Mouse (Mus musculus) thymus, postnatal 0 days (tissue): ENCODE results near the gene Ccdc32. TPM values are rescaled to one million over a fixed set of nuclear protein-coding genes. Genes with fewer than 3 reads are reported as not detected.
"Not testable (repeated sequence)": the region's sequence is repeated elsewhere in the genome, so short reads cannot be mapped to it uniquely, and the experiment has no call there.

ENCODE experiments used
- DNase-seq: peaks from one replicate; pipeline ENCODE4 v3.0.0-alpha.2; 2015; ENCODE audit warnings: low spot score
- polyA plus RNA-seq: library from polyadenylated mRNA; unstranded; fragments of >200 nt; fragmentation: Nextera tagmentation; extraction: Ambion mirVana; gene quantifications from 2 replicates; pipeline ENCODE4 v1.2.1, GENCODE M21; 2015

Gene Ccdc32
- 20.5 and 21.3 TPM in 2 replicates for polyA plus RNA-seq

DNA sequence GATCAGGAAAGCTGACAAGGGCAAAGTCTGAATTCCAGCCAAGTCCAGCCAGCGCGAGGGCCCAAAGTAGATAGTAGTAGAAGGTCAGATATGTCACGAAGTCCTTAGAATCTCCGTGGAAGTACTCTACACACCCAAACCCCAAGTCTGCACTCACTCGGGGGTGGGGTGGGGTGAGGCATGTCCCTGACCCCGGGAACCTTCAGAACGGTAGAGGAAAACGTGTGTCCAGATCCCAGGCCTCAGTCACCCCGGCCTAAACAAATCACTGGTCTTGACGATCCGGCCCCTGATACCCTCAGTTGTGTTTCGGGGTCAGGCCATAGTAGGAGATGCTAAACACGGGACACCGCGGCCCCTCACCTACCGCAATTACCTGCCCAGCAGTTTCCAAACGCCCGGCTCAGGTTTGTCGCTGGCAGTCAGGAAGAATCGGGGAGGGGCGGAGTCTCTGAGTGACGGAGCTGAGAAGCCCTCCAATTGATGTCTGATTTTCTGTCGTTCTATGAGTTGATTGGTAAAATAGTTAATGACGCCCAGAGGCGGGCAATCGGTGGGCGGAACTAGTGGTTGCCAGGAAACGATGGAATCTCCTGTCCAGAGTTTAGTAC lies at the start of gene Ccdc32:
TSS of gene Ccdc32 (minus strand) at position 453 of the 611 bp plus-strand sequence.
- peak; percentile 91 for DNase-seq

- DNase-seq: no peak
Measured at GRCm38 (mm10) chr2:119072397-119072796, 43.2 kb upstream of the Ccdc32 start.

DNA sequence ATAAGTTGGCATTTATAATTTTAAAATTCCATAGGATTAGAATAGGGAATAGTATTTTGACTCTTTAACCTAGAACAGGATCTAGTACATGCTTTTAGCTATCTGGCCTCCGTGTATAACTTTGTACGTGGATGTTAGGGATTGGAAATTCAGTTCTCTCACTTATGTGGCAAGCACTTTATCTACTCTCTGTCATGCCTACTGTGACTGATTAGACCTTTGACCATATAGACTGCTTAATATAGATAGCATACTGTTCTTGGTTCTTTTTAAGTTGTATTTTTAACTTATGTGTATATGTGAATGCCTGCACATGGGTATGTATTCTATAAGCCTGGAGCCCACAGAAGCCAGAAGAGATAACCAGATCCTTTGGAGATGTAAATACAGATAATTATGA lies 30.9 kb upstream of the Ccdc32 start:
- DNase-seq: no peak

DNA sequence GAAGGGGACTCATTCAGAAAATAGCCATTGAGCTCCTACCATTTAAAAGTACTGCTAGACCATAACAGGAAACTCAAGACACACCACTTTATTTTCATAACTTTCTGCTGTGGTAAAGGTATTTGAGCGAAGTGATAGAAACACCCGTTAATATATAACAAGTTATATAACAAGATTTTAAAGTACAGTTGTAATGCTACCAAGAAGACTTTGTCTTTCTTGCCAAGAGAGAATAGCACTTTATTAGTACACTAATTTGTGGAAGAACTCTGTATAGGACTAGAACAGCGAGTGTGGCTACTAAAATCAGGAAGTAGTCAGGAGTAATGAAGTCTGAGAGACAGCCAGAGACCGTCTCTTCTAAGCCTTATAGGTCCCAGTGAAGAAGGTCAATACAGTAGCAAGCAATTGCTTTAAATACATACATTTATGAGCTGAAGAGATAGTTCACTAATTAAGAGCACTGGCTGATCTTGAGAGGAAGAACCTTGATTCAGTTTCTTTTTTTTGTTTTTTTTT lies 21.0 kb upstream of the Ccdc32 start:
- DNase-seq: no peak

- no peak for DNase-seq
Measured at GRCm38 (mm10) chr2:119047849-119048248, 18.7 kb upstream of the Ccdc32 start.

DNA sequence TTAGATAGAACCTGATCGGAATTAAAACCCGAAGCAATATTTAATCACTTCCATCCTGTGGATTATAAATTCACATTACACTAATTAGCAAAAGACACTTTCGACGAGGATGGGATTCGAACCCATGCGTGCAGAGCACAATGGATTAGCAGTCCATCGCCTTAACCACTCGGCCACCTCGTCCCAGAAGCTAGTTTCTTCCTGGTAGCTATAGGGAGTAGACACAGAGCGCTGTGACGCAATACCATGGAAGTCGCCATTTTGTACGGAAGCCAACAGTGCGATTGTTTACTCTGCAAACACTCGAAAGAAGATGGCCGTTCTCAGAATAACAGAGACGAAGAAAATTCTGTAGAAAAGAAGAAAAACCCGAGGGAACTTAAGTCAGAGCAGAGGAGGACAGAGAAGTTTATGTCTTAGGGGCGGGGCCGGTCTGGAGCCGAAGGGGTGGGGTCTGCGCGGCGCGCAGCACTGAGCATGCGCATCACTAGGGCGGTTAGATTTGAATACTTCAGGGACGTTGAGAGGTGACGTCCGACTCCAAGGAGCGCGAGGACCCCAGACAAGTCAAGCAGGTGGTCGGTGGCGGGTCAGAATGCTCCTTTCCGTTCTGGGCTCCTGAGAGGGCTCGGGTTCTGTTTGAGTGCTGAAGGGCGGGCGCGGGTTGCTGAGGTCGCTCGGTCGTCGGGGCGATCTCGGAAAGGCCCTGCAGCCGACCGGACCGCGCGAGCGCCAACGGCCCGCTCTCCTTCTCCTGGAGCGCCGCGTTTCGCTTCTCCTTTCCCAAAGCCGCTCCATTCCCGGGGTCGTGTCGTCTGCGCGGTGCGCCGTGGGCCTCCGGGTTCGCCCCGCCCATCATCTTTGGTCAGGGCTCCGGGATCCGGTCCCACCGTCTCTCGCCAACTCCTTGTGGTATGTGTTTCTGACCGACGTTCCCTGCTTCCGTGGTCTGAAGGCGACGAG lies 17.7 kb upstream of the Ccdc32 start, which contains the start of gene Knl1:
TSS of gene Knl1 (plus strand) at position 471 of the 963 bp plus-strand sequence.
- DNase-seq: peak; percentile 98

DNA sequence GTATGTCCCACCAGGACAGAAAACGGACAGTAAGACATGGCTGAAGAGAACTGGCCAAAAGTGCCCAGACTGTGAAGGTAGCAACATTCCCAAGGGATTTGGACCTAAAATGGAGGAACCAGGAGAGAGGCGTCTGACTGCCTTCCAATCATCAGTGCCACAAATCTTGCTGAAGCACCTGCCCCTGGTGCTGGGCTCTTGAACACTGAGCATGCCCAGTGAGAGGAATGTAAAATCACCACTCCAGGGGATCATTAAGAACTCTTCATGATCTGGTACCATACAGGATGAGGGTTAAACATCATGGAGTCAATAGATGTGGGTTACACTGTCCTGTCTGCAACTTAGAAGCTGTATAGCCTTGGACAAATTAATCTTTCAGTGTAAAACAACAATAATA lies 16.0 kb upstream of the Ccdc32 start:
- no peak for DNase-seq

GRCm38 (mm10) chr2:119040882-119041281 lies 11.7 kb upstream of the Ccdc32 start:
- peak; percentile 53 for DNase-seq

GRCm38 (mm10) chr2:119035397-119035745 lies 6.2 kb upstream of the Ccdc32 start:
- DNase-seq: no peak

- DNase-seq: peak; percentile 95
Measured at GRCm38 (mm10) chr2:119034656-119035396, 5.6 kb upstream of the Ccdc32 start, which contains the start of gene Rpusd2. Gene Rpusd2, plus strand, starts transcription at chr2:119034790.

- DNase-seq: no peak
Measured at GRCm38 (mm10) chr2:119032191-119032590, 3.0 kb upstream of the Ccdc32 start.

GRCm38 (mm10) chr2:119026951-119027350 lies 2.2 kb downstream of the Ccdc32 start:
- DNase-seq: no peak

GRCm38 (mm10) chr2:119025239-119025616 lies 4.0 kb downstream of the Ccdc32 start:
- DNase-seq: no peak

- no peak for DNase-seq
Measured at GRCm38 (mm10) chr2:119024536-119025238, 4.5 kb downstream of the Ccdc32 start.

DNA sequence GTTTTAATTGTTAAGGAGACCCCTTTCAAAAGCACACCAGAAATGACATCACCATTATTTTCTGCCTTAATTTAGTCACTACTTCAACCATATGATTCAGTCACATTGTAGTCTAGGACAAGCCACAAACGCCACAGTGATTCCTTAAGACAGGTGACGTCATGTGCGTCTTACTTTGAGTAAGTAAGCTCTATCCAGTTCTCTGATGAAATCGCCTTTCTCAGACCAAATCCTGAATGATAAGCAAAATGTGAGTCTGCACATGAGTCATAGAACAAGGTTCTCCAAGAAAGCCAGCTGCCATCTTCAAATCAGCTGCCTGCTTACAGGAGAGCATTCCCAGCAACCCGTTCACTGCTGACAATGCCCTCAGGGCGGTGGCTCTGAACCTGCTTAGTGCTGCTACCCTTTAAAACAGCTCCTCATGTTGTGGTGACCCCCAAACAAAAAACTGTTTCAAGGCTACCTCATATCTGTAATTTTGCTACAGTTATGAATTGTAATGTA lies 6.0 kb downstream of the Ccdc32 start:
- DNase-seq: no peak

DNA sequence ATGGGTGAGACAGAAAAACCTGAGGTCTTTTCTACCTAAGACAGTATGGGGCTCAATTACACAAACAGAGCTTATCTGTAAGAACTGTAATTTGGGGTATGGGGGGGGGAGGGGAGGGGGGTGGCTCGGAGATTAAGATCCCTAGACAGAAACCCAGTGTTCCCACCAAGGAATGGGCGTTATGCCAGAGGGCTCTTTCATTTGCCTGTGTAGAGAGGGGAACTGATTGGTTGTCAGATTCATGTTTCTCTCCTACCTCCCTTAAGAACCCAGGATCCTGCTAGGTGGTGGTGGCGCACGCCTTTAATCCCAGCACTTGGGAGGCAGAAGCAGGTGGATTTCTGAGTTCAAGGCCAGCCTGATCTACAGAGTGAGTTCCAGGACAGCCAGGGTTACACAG lies 9.7 kb downstream of the Ccdc32 start:
- no peak for DNase-seq

- peak; percentile 22 for DNase-seq
Measured at GRCm38 (mm10) chr2:119019131-119019530, 10.1 kb downstream of the Ccdc32 start.

DNA sequence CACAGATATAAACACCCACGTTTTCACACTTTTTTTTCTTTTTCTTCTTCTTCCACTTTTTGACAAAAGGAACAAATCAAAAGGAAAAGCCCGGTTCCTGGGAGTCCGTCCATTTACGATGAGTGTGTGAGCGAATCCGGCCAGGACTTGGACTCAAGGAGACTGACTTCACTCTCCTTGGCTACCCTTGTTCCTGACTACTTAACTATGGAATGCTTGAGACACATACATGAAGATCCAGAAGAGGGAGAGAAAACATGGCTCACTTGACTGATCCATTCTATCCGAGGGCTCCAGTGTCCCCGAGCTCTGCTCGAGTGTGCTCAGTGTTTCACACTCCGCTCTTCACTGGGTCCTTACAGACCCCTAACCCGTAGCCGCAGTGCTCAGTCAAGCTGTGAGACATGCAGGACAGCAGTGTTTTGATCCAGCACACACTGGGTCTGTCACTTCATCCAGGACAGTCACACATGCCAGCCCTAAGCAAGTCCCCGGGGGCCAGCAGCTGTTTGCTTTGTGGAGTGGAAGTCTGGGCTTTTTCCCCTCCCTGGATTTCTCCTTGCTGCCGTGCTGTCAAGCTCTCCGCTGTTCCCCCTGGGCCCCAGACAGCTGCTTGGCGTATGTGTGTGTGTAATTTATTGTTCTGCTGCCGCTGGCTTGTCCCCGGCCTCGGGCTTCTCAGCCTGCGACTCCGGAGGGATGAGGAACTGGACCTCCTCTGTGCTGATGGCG lies 10.6 kb downstream of the Ccdc32 start:
- DNase-seq: no peak

DNA sequence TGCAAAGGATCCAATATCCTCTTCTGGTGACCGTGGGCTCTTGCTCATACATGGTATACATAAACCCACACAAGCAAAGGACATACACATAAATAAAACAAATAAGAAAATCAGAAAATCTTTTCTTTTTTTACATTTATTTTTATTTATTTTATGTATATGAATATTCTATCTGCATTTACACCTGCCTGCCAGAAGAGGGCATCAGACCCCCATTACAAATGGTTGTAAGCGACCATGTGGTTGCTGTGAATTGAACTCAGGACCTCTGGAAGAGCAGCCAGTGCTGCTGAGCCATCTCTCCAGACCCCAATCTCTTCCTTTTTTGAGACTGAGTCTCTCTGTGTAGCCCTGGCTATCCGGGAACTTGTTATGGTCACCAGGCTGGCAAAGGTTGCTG lies 11.5 kb downstream of the Ccdc32 start:
- DNase-seq: no peak

DNA sequence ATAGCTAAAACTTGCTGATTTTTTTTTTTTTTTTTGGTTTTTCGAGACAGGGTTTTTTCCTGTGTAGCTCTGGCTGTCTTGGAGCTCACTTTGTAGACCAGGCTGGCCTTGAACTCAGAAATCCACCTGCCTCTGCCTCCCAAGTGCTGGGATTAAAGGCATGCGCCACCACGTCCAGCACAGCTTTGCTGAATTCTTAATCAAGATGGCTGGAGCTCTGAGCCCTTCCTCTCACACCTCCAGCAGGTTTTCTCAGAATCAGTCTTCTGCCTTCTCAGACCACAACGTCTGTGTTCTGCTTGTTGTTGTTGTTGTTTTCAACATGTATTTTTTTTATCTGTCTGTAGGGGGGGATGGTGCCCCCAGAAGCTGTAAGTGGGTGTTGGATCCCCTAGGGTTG lies 12.9 kb downstream of the Ccdc32 start:
- not testable (repeated sequence) for DNase-seq
